Mouse (Mus musculus) CH12.LX (cell line): Measurements from ENCODE around the gene Syt1.

Experiments used
- CHD2 ChIP-seq: IDR thresholded peaks from 2 replicates; pipeline ENCODE4 v1.6.1; 2011; ENCODE audit warnings: low read length, improper control_type of control experiment
- CTCF ChIP-seq, 2 experiments: IDR thresholded peaks in 1 of 2; conservative IDR thresholded peaks in 1 of 2; 2 replicates each; pipeline ENCODE4 v1.5.1; 2011 to 2012; ENCODE audit warnings: low read depth in 2 of 2, low read length in 2 of 2, improper control_type of control experiment in 1 of 2, inconsistent platforms in 1 of 2, mild to moderate bottlenecking in 1 of 2, moderate library complexity in 1 of 2
- EP300 ChIP-seq: IDR thresholded peaks from 2 replicates; pipeline ENCODE4 v1.6.1; 2011; ENCODE audit warnings: low read length, improper control_type of control experiment
- GABPA ChIP-seq: IDR thresholded peaks from 2 replicates; pipeline ENCODE4 v1.6.1; 2012; ENCODE audit warnings: low read depth, low read length, improper control_type of control experiment, inconsistent platforms; ENCODE audit not compliant: insufficient replicate concordance
- HCFC1 ChIP-seq: IDR thresholded peaks from 2 replicates; pipeline ENCODE4 v1.6.1; 2012; ENCODE audit warnings: low read depth, mild to moderate bottlenecking, inconsistent platforms, low read length, improper control_type of control experiment
- NRF1 ChIP-seq: IDR thresholded peaks from 2 replicates; pipeline ENCODE4 v1.6.1; 2014; ENCODE audit warnings: low read depth, mild to moderate bottlenecking, inconsistent platforms, low read length, improper control_type of control experiment, moderate library complexity
- POLR2A ChIP-seq: IDR thresholded peaks from 2 replicates; pipeline ENCODE4 v1.6.1; 2011; ENCODE audit warnings: low read depth, mild to moderate bottlenecking, improper control_type of control experiment, low read length
- RCOR1 ChIP-seq: conservative IDR thresholded peaks from 2 replicates; pipeline ENCODE4 v1.6.1; 2012; ENCODE audit warnings: low read depth, mild to moderate bottlenecking, inconsistent platforms, low read length, improper control_type of control experiment
- SIN3A ChIP-seq: IDR thresholded peaks from 2 replicates; pipeline ENCODE4 v1.6.1; 2012; ENCODE audit warnings: low read length, improper control_type of control experiment, inconsistent platforms
- ZC3H11A ChIP-seq: IDR thresholded peaks from 2 replicates; pipeline ENCODE4 v1.6.1; 2012; ENCODE audit warnings: low read depth, mild to moderate bottlenecking, inconsistent platforms, low read length, improper control_type of control experiment

DNA sequence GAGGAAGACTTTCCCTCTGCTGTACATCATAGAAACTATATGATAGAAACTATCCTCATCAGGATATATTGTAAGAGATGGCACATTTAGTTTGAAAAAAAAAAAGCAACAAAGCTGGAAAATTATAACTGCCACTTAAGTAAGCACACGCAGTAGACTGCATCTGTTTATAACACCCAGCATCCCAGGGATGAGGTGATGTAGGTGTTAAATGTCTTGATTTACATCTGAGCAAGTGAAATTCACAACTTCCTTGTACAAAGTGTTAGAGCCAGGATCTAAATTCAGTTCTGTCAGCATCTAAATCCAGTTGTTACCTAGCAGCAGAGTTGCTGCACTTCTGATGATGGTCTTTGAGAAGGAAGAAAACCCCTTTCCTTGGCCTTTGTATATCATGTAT is 173.3 kb downstream of the Syt1 start:
- TF ChIP-seq CHD2 (no peak), CTCF (conservative IDR thresholded peaks at IDR 0.05 in 1 of 2, IDR thresholded peaks at IDR 0.05 in 1 of 2; ENCODE audit: low read depth in 2 of 2, low read length in 2 of 2) (no peak), EP300 (no peak), POLR2A (no peak), ZC3H11A (no peak), GABPA (no peak), NRF1 (no peak), RCOR1 (no peak), SIN3A (no peak), HCFC1 (no peak)
